Mouse (Mus musculus) kidney, adult 8-10 months (tissue): ENCODE measurements at regions not wholly inside any gene's neighbourhood (a gene's known extent, or its start where the extent isn't known, plus 50 kb on each side); places are given as distances from the start of the nearest gene placed in this dataset.
A peak's percentile ranks its signal among the peaks of the same experiment; 100 is the strongest.

Experiments used
- DNase-seq, 2 experiments: peaks; one replicate each; pipeline ENCODE4 v3.0.0; 2022

DNA sequence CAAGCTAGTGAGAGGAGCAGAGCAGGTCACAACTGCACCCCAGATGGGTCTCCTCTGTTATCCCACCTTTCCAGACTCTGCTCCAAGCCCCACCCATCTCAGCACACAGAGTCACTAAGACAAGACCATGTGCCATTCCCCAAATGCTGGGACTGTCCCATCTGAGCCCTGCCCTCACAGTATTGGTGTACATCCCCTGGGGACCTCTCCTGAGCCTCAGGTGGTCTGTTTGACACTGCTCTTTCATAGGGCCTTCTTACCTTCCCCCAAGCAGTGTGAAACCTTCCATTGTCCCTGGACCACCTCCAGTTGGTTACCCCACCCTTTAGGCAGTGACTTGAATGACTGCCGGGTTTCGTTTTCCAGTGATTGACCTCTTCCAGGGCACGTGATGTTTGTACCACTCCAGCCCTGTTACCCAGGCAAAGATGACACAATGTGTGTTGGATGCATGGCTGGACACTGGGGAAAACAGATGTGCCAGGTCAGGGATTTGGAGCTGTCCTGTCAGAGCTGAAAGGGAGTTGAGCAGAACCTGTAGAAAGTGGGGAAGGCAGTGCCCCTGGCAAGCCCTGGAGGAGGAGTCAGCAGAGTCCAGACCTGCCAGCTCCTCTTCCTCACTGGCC is 219.5 kb upstream of the Zmiz1 start:
- DNase-seq = no peak

DNA sequence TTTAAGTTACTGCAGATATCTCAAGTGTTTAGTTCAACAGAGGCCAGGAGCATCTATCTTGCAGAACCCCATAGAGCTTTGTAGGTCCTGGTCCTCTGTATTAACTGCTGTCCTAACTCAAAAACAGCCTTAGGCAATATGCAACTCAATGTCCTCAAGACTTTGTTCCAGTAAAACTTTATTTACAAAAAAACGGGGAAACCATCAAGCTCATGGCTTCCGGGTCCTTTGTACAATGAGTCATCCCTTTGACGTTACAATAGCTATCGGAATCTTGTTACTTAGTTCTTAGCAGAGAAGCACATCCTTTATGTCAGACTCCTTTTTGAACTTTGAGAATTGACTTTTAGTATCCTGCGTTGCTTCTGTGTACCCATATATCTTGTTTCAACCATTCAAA is 216.2 kb upstream of the Zmiz1 start:
- DNase-seq = no peak

DNA sequence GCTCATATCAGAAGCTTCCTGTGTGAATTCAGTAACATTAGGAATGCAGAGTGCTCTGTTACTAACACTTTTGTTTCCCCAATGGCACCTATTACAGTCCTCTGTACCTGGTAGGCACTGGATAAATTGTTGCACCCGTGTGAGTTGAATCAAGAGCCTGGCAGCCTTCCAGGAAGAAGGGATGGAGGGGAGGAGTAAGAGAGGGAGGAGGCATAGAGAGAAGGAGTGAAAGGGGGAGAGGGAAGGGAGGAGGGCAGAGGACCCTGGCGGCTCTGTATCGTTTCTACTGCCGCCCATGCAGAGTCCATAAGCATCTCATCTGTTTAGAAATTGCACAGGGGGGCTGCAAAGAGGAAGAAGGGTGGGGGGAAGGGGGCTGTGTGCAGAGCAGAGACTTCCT is 215.7 kb upstream of the Zmiz1 start:
- no peak for DNase-seq

DNA sequence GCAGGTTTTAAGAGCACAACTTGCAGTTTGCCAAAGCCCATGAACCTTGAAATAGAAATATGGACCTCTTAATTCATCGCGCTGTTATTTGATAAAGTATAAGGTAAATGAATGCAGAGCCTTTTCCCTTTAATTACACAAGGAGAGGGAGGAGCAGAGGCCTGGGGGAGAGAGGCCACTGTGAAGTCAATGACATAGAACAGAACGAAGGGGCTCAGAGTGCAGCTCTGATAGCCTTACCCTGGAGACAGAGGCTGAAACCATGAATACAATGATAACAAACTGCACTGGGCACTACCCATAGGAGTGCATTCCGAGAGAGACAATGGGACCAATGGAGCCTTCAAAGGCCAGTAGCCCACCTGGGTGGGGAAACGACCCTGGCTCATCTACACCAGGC is 215.3 kb upstream of the Zmiz1 start:
- no peak for DNase-seq

DNA sequence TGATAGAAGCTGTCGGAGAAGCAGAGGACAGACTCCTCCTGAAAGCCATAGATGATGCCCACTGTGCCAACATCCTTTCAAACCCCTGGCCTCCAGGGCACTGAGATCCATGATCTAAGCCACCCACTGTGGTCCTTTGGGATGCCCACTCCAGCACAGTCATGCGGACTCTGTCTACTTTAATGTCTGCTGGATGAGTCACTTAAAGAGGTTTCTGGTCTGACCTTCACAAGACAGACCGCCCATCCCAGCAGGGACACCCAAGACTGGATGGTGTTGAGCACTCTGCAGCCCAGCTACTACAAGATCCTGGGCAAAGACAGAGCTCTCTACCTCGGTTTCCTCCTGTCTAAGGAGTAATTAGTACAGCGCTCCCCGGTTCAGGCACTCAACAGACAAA is 214.1 kb upstream of the Zmiz1 start:
- DNase-seq = no peak

DNA sequence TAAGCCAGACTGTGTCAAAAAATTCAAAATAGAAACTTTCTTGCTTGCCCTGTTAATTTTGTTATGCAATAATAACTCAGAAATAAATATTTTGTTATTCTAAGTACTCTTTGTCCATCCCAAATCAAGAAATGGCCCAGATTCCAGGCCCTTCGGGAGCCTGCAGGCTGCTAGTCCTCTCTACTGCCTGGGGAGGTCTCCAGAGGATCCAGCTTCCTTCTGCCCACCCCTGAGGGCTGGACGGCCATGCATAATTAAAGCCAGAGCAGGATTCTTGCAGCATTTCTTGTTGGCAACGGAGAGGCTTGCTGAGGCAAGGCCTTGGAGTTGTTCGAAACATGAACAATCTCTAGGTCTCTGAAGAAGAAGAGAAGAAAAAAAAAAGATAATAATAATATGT is 213.3 kb upstream of the Zmiz1 start:
- DNase-seq = no peak

DNA sequence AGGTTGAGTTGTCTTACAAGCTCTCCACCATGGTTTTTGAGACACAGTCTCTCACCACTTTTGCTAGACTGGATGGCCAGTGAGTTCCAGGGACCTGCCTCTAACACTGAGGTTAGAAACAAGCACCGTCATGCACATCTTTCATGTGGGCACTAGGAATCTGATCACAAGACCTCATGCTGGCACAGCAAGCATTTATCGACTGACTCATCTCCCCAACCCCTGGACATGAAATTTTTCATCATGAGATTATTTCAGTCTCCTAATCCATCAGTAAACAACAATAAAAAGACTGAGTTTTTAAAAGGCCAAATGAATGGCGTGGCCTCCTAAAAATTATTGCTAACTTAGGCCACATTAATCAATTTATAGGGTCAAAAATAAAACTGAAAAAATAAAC is 210.0 kb upstream of the Zmiz1 start:
- DNase-seq = no peak

DNA sequence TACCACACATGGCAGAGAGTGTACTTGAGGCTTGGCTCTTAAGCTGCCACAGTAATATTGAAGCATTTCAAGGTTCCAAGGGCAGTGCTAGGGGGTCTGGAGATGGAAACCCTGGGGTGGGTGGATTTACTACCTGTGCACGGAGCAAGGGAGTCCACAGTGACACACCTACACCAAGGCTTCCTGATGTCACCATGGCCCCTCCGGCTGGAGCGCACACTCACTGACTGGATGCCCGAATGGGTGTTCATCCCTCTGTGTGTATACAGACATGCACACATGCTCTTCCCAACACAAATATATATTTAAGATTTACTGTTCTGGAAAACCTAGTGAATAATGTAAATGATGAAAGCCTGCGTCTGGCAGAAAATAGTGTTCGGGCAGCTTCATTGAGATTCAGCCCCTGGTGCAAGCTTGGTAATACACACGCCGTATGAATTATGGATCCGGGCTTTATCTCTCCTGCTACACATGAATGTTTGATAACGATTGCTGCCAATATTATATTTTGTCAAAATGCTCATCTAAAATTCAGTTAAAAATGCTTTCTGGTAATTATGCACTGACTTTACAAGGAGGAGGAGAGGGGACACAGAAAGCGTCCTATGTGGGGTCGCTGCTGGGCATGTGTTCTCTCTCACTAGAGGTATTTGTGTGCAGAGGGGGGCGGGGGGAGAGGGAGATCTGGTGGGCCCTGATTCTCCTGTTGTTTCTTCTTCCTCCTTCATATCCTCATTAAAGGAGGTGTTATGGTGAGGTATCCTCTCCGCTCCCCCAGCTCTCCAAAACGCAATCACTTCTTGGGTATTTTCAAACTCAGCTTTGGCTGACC is 205.8 kb upstream of the Zmiz1 start:
- no peak for DNase-seq

DNA sequence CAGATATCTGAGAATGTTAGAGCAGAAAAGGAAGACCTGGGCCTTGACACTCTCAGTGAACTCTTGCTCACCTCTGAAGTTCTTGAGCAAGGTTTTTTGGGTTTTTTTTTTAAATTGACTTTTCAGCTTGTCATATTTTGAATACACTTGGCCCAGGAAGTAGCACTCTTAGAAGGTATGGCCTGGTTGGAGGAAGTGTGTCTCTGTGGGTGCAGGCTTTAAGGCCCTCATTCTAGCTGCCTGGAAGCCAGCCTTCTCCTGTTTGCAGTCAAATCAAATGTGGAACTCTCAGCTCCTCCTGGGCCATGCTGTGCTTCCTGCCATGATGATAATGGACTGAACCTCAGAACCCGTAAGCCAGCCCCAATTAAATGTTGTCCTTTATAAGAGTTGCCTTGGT is 195.9 kb upstream of the Zmiz1 start:
- DNase-seq = no peak

DNA sequence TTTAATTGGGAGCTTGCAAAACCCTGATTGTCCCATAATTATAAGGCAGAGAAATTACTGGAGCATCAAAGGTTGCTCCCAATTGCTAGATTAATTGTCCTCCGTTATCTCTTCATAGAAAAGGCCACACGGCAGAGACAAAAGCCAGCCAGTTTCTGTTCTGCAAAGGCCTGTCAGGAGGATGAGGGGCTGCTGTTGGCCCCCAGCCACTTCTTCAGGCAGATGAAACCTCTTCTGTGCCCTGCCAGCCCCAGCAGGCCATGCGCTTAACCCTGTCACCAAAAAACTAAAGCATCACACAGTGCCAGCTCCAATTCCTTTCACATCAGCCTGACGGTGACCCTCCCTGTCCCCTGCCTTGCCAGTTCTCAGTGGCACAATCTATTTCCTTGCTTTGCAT is 192.1 kb upstream of the Zmiz1 start:
- no peak for DNase-seq

DNA sequence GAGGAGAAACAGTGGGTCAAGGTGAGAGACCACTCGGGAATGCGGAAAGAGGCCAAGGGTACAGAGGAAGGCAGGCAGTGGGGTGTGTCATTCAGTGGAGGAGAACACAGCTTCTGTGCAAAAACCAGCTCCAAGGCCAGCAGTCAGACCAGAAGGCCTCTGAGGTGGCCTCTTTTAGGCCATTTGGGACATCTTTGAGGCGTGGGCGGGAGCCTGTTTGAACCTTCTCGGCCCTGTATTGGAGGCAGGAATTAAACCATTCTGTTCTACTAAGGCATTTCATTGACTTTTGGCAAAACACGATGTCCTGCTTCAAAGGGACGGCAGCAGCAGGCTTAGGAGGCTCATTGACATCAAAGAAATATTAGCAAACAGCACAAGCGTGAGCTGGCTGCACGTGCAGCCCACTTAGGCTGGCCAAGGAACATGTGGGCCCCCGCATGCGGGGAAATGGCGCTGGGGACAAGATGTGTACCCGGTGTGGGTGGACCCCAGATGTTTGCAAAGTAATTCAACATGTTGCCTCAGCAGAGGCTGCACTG is 190.8 kb upstream of the Zmiz1 start:
- peak in 1 of 2 experiments; percentile 9 for DNase-seq

DNA sequence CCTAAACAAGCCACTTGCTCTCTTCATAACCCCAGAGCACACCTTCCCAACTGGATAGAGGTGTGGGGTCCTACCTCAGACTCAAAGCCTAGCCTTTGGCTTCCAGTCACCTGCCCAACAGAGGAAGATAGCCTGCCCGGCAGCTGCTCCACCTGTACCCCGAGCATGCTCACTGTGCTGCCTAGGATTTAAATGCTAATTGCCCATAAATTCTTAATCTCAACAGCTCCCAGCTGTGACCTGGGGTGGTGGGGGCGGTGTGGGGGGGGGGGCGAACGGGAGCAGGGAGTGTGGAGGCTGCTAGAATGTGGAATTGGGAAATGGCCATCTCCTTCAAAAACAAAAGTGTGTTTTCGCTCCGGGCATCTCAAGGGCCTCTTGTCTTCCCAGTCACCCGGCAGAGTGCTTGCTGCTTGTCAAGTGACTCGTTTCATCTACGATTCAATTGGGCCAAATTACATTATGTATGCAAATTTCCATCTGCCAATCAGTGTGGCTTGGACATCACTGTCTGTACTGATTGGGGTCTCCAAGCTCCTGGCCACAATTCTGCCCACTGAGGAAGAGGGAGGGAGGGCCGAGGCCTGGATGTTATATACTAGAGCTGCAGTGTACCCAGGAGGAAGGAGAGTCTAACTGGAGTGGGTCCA is 188.6 kb upstream of the Zmiz1 start:
- no peak for DNase-seq

DNA sequence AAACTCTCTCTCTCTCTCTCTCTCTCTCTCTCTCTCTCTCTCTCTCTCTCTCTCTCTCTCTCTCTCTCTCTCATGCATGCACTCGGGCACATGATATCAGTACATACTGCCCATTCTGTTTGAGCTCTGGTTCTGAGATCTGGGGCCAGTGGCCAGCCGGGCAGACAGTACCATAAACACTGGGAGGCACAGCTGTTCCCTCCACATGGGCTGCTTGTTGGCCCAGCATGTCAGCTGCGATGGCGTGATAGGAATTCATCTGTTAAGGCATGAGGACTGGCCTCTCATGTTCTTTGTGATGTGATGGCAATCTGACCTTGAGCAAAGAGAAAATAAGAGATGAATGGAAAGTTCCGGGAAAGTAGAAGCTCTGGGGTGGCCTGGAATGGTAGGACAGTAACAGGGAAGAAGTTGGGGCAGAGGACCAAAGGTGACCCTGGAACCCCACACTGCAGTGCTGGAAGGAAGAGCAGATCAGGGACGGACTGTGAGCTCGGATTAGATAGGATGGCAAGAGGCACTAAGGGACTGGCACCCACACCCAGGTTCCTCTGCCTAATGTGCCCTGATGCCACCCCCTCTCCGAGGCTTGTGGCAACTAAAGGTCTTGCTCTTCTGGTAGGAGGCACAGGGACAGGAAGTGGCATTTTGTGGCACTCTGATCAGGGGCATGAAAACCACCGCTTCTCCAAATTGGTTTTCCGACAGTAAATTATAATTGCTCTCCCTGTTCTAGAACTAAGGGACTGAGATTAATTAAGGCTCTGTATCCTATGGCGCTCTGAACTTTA is 186.4 kb upstream of the Zmiz1 start:
- no peak for DNase-seq

DNA sequence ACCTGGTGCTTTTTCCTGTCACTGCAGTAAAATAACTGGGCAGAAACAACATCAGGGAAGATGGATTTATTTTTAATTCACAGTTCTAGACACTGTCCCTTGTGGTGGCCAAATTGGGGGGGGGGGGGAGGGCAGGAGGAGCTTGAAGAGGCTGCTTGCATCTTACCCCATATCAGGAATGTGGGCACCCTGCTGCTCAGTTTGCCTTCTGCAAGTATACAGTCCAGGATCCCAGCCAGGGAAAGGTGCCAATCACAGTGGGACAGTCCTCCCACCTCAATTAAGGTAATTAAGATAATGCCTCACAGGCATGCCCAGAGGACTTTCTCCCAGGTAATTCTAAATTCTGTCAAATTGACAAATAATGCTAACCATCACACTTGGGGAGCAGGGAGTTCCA is 179.2 kb upstream of the Zmiz1 start:
- DNase-seq = no peak

DNA sequence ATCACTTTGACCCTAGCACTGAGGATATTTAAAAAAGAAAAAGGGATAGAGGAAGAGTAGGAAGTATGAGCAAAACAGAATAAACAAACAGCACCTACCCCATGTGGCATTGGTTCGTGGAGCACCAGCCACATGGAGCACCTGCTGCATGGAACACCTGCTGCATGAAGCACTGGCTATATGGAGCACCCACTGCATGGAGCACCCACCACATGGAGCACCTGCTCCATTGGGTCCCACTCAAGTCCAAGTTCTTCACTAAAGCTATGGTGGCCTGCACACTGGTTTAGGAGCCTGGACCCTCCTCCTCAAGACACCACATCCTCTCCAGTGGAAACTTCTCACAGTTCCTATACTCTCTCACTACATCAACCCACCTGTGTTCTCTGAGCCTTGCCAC is 166.4 kb upstream of the Zmiz1 start:
- DNase-seq = no peak

DNA sequence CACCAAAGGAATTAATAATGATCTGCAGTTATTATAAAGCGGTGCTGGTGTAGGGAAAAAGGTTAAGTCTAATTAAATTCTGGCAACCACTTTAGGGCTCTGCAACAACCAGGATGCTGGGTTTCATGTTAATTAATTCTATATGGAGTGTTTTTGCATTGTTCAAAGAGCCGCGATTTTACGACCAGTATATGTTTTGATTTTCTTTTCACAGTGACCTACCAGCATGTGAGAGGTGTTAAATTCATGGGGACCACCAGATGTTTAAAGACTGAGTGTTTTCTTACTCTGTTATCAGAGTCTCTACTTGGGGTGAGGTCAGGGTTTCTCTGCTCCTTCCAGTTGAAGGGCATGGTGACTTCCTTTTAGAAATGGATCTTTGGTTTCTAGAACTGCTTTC is 164.8 kb upstream of the Zmiz1 start:
- DNase-seq = no peak

DNA sequence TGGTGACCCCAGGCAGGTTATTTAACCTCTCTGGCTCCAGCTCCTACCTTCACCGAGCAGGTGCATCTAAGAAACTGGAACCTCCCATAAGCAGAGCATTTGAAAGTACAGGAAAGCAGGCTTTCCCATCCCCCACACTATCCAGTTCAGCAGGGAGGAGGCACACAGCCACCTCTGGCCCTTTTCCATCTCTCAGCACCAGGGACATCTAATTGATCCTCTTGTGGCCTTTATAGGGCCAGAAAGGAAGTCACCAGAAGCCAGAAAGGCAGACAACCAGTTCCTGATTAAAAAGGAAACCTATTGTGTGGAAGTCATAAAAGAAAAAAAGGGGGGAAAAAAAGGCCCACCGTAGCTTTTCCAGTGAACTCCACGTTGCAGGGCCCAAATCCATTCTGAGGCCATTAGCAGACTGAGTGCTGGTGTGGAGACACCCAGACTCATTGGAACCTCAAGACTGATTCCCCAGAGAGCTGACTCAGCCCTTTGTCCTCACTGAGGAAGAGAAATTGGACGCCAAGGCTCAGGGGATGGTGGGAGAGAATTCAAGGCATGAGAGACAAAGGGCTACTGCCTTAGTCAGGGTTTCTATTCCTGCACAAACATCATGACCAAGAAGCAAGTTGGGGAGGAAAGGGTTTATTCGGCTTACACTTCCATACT is 163.2 kb upstream of the Zmiz1 start:
- peak in 1 of 2 experiments; percentile 49 for DNase-seq

DNA sequence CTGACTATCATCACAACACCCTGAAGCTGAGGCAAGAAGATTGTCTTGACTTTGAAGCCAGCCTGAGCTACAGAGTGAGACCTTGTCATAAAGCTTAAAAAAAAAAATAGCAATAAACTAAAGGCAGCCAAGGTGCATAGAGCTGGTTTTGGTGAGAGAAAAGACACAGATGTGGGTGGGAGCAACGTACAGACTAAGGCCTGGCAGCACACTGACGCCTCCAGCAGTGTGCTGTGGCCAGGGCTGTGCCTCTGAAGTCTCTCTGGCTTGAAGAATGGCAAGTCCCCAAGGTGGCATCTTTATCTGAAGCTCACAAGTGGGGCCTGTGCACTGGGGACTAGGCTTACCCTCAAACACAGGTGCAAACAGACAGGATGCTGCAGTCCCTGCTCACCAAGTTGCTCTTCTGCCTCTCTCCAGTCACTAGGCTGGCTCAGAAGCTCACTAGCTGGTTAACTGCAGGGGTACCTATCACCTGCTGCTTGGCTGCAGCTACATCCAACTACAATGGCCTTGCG is 159.3 kb upstream of the Zmiz1 start:
- no peak for DNase-seq

DNA sequence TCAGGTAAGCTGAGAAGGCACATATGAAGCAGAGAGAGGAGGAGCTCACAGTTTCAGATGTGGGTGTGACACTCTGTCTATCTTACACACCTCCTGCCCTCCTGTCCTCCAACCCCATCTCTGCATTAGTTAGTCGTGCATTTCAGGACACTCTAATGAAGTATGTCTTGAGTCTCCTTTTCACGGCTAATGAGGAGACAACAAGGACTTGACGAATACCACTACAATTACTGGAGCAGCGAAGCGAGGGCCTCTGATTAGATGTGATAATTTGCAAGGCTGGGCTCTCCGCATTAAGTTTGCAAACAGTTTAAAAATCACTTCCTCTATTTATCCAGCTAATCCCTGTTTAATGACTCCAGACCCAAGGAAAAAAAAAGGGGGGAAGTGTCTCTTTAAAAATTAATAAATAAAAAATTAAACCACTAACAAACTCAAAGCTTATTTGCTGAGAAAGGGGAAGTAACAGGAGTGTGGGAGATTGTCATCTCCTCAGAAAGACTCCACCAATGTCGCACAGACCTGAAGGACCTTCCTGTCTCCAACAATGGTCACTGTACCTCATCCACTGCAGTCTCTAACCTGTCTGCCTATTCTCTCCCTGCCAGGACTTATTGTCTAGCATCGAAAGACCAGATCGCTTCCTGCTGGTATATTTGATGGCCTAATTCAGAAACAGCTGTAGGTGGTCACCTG is 157.5 kb upstream of the Zmiz1 start:
- no peak for DNase-seq

DNA sequence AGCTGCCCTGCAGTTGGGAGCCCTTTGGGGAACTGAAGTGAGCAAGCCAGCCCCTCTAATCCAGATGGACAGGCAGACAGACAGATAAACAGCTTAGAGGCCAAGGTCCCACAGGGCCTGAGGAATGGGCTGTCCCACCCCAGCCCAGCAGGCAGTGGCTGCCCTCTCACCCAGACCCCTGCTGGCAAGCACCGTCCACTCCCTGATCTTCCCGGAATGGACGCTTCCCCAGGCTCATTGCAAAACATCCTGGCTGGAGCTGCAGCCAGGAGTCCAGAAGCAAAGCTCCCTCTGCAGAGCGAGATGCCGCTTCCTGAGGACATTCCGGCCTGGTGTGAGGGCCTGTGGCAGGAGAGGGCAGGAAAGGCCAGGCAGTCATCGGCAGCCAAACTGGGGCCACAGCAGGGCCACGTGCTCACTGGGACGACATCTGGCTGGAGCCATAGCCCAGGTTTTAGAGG is 154.6 kb upstream of the Zmiz1 start:
- peak; percentile 65 to 75 for DNase-seq

DNA sequence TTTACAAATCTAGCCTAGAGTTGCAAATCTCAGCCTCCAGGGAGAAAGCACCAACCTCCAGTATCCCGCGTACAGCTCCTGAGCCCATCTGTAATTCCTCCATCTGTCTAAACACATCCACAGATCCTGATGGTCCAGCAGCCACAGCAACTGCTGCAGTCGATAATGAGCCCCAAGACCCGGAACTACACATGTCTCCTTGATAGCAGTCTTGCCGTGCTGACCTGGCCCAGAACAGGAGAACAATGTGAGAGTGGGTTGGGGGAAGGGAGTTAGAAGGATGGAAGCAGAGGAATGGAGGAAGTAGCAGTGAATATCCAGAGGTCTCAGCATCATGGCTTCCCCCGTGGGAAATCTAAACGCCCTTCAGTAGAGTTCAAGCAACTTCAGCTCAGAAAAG is 152.8 kb upstream of the Zmiz1 start:
- DNase-seq = no peak
